Mouse (Mus musculus): ENCODE measurements around the gene Auts2. TPM values are rescaled to one million over a fixed set of nuclear protein-coding genes. Genes with fewer than 3 reads are reported as not detected.

The Auts2 gene
- total RNA-seq, 2 experiments from 2014 or later: 33.6 to 40.6 TPM

DNA sequence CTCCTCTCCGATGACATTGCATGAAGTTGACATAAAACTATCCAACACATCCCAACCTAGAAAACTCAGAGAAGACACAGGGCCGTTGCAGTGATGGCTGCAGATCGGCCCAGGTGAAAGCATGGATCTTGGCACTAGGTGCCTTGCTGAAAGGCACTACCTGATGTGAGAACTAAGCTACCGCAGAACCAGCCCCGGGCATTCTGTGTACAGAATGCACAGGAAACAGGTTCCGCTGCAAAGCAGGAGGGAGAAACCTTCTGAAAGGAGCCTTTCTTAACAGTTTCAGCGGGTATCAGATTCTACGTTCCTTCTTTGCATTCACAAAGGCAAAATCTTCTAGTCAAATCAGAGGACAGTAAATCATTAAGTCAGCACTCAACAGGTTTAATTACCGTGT lies 361.1 kb downstream of the Auts2 start:
- no peak for DNase-seq

DNA sequence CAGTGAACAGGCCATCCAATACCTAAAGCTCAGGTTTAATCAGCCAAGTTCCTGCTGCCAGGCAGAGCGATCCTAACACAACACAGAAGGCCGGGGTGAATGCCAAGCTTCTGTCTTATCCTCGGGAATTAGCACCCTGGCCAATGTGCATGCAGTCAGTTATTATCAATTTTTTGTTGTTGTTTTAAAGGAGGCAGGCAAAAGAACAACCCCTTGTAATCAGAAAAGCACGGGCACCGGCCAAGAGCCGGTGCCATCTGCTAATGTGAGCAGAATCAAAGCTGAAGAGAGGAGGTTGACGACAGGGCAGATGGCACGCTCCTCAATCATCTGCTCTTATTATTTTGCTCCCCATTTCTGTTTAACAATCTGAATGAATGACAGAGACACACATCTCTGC lies 373.1 kb downstream of the Auts2 start:
- DNase-seq: no peak

DNA sequence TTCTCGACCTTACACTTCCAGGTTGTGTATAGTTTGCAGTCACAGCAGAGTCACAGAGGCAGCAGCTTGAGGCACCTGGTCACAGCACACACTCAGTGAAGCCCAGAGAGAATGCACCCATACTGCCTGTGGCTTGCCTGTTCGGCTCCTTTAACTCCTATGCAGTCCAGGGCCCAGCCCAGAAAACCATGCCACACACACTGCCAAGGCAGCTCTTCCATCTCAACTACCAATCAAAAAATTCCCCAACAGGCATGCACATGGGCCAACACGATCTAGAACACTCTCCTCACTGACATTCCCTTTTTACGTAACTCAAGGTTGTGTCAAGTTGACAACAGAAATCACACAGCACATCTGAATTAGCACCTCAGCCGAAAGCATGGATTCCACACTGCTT lies 374.3 kb downstream of the Auts2 start:
- DNase-seq: no peak

DNA sequence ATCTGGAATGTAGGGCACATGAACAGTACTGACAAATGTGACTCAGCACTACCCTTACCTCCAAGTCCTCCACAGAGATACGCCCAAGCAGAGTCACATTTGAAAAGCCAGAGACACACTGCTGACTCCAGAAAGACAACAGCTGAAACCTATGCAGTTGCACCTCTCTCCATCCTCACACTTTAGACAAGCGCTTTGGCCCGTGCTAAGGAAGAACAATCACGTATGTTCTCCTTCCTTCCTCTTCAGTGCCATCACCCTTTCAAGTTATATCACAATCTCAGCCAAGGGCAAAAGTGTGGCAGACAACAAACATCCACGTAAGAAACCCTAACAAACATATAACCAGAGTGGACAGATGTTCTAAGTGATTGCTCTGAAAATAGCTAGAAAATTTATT lies 374.9 kb downstream of the Auts2 start:
- DNase-seq: no peak

DNA sequence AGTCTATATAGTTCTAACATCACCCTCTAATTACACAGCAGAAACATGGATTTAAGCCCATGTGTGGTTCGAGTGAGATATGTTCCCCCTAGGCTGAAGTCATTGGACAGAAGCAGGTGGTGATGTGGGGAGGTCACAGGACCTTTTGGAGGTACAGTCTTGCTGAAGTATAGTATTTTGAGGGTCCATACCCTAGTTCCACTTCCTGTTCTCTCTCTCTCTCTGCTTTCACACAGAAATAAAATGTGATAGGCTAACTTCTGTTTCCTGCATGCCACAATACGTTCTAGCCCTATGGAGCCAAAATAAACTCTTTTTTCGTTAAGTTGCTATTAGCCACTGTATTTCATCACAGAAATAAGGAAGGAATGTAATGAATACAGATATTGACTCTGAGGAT lies 376.6 kb downstream of the Auts2 start:
- DNase-seq: no peak

DNA sequence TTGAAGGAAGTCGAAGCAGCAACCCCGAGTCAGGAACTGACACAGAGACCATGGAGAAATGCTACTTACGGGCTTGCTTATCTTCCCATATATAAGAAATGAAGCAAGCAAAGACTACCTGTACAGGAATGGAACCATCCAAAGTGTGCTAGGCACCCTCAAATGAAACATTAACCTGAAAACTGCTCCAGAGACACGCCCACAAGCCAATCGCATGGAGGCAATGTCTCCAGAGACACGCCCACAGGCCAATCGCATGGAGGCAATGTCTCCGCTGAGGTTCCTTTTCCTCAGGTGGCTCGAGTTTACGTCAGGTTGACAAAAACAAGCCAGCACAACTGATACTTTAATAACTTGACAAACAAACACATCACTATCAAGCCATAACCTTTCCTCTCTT lies 379.2 kb downstream of the Auts2 start:
- DNase-seq: no peak

DNA sequence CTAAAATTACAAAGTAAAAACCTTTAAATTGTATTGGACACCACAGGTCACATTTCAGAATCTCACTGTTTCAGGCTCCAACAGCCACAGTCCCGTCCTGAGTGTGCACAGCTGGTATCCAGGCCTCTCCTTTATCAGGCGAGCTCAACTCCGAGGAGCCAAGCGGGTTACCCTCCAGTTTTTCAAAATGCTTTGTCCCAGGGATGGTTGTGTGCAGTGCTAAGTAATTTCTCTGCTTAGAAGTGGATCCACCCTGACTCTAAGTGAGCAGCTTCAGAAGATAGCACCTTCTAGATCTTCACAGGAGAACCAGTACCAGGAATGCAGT lies 381.0 kb downstream of the Auts2 start:
- no peak for DNase-seq

DNA sequence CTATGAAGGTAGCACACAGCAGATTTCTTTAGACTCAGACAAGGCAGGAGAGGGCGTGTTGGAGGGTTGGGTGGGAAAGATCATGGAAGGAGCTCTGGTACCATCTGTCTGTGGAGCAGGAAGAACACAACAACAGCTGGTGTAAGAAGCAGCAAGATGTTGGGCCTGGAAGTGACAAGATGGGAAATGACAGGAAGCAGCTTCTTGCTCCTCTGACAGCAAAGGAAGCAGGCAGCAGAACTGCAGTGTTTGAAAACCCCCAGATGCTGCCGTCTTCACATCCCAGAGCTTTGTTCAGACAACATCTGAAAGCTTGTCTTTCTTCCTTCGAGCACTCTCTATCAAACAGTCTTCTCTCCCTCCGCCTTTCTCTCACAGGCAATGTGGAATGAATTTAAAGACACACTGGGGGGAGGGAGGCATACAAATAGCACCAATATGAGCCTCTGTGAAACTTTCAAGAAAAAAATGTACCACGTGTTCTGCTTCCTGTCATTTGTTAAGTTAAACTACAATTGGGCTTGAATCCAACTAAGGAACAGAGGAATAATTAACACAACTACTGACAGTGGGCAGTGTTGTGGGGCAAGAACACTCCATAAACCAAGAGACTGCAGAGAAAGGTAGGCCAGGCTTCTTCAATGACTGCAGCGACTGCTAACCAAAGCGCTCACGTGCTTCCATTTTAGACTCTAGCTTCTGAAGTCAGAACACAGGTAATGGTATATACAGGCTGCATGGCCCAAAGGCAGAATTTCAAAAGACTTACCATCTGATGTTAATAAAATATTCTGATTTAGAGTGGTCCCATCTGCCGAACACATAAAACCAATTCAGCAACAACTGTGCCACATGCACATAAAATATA lies 381.6 kb downstream of the Auts2 start:
- no peak for DNase-seq

DNA sequence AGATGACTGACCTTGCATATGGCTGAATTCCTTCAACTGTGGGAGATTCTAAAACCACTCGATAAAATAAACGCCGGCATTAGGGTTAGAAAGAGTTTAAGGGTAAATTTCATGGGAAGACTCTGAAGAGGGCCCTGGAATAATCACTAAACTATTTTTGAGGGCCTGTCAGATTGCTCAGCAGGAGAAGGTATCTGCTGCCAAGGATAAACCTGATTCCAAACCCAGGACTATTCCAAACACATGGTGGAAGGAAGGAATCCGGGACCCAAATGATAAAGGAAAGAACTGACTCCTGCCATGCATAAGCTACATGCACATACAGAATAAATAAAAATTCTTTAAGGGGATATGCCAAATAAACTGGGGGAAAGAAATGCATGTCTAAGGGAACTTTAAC lies 399.0 kb downstream of the Auts2 start:
- no peak for DNase-seq

DNA sequence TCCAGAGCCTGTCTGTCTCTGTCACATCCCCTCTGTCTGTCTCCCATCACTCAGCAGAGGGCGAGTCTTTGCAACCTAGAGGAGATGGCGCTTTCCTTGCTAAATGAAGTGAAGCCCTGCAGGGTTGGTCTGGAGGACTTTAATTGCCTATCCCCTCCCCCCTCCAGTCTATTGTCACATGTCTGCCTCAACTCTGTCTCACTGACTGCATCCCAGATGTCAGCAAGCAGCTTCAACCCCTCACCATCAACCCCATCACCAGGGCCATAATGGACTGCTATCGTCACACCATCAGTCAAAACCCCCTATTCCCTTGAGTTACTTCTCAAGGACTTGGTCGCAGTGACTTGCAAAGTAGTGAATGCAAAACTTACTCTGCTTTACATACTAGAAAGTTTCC lies 402.3 kb downstream of the Auts2 start:
- DNase-seq: no peak

DNA sequence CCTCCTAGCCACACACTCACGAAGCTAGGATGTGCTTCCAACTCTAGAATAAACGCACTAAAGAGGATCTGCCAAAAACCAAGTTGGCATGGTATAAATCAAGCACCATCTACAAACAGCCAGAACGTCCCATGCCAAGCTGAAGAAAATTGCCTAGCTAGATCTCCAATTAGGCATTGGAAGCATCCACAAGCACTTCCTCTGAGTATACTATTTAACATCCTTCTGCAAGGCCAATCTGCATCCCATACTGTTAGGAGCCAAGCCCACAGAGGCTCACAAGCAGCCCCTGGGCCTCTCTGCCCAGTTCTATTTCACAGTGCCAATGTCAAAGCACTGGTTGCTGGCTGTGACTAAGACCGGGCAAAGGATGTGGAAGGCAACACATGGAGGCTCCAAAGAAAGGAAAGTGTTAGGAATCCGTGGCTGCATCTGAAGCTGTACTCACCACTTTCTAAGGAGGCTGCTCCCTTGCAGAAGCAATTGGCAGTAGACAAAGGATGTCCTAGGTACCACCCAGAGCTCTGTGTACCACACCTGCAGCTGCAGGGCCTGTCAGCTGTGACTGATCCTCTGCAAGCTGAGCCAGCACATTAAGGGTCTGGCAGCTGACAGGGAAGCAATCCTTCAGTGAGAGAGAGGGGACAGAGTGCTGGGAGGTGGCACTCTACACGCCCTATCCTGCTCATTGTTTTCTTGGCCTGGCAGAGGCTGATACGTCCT lies 407.0 kb downstream of the Auts2 start:
- no peak for DNase-seq

DNA sequence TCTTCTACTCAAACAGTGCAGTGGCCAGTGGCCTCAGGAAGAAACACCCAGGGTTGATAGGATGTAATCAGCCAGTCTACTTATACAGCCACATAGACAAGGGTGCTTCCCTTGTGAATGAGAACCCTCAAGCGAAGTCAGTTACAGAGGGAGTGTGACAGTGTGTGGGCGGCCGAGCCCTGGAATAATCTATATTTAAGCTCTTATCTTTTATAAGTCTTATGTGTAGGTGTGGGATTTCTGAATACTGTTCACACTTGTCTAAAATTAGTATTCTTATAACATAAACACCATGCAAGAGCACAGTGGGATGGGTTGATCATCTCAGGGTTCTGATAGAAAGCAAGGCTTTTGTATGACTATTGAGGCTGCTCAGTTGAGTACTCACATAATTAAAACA lies 411.2 kb downstream of the Auts2 start:
- DNase-seq: no peak

DNA sequence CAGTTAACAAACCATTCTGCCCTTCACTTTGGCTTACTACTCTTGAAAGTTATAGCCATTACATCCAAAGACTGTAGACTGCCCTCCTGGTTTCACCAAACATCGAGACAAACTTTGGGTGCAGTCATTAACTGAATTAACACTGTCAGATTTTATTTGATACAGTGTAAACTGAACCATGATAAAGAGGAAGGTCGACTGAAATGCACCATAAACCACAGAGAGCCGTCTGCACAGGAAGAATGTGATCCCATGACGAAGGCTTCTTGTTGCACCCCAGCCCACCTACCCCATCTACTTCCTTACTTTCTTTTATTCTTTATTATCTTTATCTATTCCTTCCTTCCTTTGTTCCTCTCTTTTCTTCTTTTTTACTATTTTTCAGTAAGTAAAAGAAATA lies 412.6 kb downstream of the Auts2 start:
- DNase-seq: no peak

DNA sequence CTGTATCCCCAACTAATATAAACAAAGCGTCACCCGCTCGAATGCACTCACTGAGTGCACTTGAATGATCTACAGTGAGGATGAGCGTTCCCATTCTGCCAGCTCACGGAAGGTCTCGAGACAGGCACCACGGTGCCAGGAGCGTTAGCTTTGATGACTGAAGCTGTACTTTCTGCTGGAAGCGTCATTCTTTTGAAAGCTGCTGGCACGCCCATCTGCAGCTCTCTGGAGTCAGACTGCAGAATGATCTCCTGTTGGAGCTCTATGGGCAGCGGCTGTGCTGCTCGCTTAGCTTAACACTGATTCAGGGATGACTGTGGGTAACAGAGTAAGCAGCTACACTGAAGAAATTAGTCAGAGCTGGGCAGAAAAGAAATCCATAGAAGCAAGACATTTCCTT lies 416.5 kb downstream of the Auts2 start:
- DNase-seq: no peak

DNA sequence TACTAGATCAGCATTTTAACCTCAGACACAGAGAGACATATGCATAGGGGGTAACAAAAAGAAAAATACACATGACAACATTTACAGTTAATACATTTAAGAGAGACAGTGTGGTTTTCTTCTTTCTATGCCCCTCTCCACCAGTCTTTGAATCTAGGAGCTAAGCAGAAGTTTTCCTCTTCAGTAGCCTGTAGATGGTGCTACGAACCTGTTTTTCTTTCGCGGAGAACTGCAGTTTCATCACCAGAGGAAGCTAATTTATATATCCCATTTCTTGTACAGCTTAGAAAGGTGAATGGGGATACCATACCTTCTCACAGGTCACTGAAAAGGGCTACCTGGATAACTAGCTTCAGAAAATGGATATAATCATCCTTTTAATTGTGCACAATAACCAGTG lies 427.5 kb downstream of the Auts2 start:
- no peak for DNase-seq

DNA sequence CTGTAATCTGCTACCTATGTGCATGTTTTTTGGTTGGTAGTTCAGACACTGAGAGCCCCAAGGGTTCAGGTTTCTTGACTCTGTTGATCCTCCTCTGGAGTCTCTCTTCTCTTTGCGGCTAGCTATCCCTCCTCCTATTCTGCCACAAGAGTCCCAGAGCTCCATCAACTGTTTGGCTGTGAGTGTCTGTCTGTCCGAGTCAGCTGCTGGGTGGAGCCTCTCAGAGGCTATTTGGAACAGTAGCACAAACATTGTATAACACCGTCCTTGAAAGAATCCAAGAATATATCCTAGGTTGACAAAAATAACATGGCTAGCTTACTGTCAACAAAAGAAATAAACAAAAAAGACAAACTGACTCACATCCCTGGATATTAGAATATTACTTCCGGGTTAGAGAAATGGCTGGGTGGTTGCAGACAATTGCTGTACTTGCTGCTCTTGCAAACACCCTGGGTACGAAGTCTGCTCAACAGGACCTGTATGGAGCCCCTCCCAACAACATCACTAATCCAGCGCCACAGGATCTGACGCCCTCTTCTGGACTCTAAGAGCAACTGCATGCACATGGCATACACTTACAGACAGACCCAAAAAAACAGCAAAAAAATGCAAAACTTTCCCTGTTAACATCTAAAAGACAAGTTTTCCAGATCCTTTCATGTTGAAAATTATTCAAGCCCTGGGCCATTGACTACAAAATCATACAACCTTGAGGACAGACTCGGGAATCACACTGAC lies 428.4 kb downstream of the Auts2 start:
- DNase-seq: no peak

DNA sequence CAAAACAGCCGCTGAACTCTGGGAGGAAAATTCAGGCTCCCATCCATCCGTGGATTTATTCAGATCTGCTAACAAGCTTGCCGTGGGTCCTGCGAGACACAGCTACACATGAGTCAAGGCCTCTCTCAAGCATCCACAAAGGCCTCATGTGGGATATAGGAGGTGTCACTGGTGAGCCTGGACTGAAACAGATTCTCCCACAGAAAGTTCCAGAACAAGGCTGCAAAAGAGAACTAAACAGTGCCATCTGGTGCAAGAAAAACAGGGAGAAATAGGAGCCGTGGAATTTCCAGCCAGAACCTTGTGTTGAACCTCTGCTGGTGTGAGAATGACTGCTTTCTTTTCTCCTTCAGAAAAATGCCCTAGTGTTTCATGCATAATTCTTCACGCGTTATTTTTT lies 429.7 kb downstream of the Auts2 start:
- DNase-seq: no peak

DNA sequence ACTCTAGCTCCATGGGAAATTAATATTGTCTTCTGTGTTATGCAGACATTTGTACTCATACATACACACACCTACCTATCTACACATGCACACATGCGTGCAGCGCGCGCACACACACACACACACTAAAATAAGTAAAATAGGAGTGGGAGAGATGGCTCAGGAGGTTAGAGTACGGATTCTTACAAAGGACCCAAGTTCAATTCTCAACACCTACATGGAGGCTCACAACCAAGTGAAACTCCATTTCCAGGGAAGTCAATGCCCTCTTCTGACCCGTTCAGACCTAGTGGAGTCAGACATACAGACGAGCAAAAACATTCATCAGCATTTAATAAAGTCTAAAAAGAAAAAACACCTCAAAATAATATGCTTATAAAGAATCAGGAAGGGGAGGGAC lies 430.5 kb downstream of the Auts2 start:
- no peak for DNase-seq

DNA sequence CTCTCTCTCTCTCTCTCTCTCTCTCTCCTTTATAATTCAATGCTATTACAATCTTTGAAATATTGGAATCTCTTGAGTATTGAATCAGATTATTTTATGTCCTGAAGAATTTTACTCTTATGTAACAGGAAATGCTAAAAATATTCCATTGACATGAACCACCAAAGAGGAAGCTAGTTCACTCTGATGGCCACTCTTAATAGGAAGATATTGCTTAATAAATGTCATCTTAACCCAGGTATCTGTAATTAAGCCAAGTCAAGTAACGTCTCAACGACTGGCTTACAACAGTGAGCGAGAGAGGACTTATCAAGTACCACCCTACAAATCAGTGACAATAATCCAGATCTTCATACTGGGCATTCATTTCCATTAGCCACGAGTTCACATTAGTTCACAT lies 440.7 kb downstream of the Auts2 start:
- no peak for DNase-seq

DNA sequence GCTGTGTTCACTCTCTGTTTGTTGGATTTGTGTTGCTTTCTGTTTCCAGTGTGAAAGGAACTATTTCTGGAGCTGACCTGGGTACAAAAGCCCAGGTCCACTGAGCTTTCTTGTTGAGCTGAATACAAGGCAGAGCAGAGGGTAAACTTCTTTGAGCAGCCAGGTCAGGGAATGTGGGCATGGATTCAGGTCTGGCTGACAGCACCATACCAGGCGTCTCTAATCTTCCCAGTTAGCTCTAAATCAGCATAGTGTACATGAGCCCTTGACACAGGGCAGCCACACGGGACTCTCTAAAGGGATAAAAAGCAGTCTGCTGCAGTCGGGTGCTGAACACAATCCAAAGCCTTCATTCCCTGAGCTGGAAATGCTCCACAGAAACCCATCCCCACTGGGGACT lies 444.7 kb downstream of the Auts2 start:
- DNase-seq: peak in 1 of 2 experiments; percentile 2

DNA sequence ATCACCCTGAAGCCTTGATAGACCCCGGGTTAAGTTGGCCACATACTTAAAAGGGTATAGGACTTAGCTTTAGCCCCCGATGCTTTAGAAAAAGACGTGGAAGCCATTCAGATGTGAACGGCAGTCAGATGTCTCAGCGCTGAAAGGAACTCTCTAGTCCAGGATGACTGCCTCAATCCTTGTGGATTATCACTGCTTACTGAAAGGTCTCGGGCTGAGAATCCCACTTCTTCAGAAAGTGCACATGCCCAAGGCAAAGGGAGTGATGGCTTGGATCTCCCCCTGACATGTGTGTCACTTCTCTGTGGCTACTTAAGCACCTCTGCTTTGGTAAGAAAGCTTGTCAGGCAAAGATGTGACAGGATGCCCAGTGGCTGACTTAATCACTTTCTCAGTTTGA lies 450.4 kb downstream of the Auts2 start:
- DNase-seq: no peak

DNA sequence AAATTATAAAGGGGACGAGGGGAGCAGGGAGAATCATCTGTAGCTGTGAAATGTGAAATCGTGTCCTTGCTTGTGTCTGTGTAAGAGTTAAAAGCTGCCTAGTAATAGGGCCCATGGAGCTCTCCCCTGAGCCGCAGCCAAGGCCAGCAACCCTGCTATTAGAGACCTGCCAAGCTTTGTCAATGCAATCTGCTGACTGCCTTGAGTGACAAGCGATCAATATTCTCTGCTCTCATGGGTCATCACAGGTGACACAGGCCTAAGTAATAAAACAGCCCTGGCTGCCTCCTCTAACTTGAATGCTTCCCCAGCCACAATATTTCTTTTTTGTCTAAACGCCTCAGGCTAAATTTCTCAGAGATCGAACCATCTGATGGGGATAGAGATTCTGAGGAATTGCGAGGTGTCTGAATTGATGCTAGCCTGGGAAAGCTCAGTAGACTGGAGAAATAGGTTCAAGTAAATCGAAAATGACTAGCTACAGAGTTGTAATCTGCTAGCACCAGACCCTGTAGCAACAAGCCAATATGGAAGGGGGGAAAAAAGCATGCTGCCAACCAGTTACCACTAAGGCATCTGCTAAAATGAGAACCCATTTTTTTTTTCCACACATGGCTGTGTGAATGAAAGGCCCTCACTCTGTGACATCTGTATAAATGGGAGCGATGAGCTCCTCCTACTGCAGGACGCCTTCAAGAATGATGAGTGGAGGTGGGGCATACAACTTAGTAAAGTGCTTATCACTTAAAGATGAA lies 453.5 kb downstream of the Auts2 start:
- DNase-seq: no peak

DNA sequence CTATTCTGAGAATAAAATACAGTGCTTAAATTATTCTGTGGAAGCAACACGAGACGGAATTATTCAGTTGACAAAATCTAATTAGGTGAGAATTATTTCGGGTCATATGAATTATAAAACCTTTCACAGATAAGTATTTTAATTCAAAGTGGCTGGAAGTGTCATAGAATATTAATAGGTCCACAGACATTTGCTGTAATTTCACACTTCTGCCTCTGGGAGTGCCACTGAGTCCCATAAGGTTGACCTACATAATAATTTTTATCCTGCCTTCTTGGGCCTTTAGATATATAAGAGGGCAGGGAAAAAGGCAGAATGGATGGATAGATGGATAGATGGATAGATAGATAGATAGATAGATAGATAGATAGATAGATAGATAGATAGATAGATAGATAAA lies 454.6 kb downstream of the Auts2 start:
- no peak for DNase-seq
